Mouse (Mus musculus) ovary, adult 18-20 months (tissue): ENCODE measurements around the gene Gm37240.

Source experiments
- DNase-seq: peaks from one replicate; pipeline ENCODE4 v3.0.0; 2022; ENCODE audit warnings: low spot score, mixed read lengths

Gm37240 gene

GRCm38 (mm10) chr3:85024237-85024636, 863.1 kb downstream of the Gm37240 start:
- no peak for DNase-seq

- no peak for DNase-seq
These were observed 864.5 kb downstream of the Gm37240 start for GRCm38 (mm10) chr3:85022800-85023199.

- DNase-seq = no peak
These were observed 865.5 kb downstream of the Gm37240 start for GRCm38 (mm10) chr3:85021816-85022215.

GRCm38 (mm10) chr3:85020137-85020536, 867.2 kb downstream of the Gm37240 start:
- DNase-seq = no peak

GRCm38 (mm10) chr3:85015667-85016066, 871.7 kb downstream of the Gm37240 start:
- DNase-seq = no peak

GRCm38 (mm10) chr3:85012889-85013288, 874.4 kb downstream of the Gm37240 start:
- no peak for DNase-seq

- no peak for DNase-seq
These were observed 882.1 kb downstream of the Gm37240 start for GRCm38 (mm10) chr3:85005257-85005656.

GRCm38 (mm10) chr3:84988880-84989279, 898.4 kb downstream of the Gm37240 start:
- DNase-seq = no peak

GRCm38 (mm10) chr3:84985121-84985625, 902.1 kb downstream of the Gm37240 start:
- no peak for DNase-seq

- DNase-seq = no peak
These were observed 904.6 kb downstream of the Gm37240 start for GRCm38 (mm10) chr3:84982688-84983087.

- no peak for DNase-seq
These were observed 907.2 kb downstream of the Gm37240 start for GRCm38 (mm10) chr3:84980158-84980557.

- no peak for DNase-seq
These were observed 908.6 kb downstream of the Gm37240 start for GRCm38 (mm10) chr3:84978676-84979075.

GRCm38 (mm10) chr3:84974193-84974592, 913.1 kb downstream of the Gm37240 start:
- no peak for DNase-seq

GRCm38 (mm10) chr3:84972881-84973280, 914.4 kb downstream of the Gm37240 start:
- no peak for DNase-seq

- no peak for DNase-seq
These were observed 915.8 kb downstream of the Gm37240 start for GRCm38 (mm10) chr3:84971561-84971960.

- no peak for DNase-seq
These were observed 920.0 kb downstream of the Gm37240 start for GRCm38 (mm10) chr3:84967364-84967763.

GRCm38 (mm10) chr3:84965156-84965555, 922.2 kb downstream of the Gm37240 start:
- DNase-seq = no peak

- DNase-seq = no peak
These were observed 931.5 kb downstream of the Gm37240 start for GRCm38 (mm10) chr3:84955857-84956256.

GRCm38 (mm10) chr3:84955011-84955775, 932.1 kb downstream of the Gm37240 start:
- no peak for DNase-seq

GRCm38 (mm10) chr3:84952585-84953187, 934.6 kb downstream of the Gm37240 start:
- DNase-seq = no peak

- peak; percentile 71 for DNase-seq
These were observed 935.2 kb downstream of the Gm37240 start for GRCm38 (mm10) chr3:84952135-84952534.

GRCm38 (mm10) chr3:84951698-84952097, 935.6 kb downstream of the Gm37240 start:
- DNase-seq = no peak

GRCm38 (mm10) chr3:84949387-84949786, 937.9 kb downstream of the Gm37240 start:
- DNase-seq = no peak
